Mouse (Mus musculus): Measurements from ENCODE around the gene Mamdc2. TPM values are rescaled to one million over a fixed set of nuclear protein-coding genes. Genes with fewer than 3 reads are reported as not detected.

The Mamdc2 gene
- not detected for polyA plus RNA-seq (2017; shearing (Covaris generic))

DNA sequence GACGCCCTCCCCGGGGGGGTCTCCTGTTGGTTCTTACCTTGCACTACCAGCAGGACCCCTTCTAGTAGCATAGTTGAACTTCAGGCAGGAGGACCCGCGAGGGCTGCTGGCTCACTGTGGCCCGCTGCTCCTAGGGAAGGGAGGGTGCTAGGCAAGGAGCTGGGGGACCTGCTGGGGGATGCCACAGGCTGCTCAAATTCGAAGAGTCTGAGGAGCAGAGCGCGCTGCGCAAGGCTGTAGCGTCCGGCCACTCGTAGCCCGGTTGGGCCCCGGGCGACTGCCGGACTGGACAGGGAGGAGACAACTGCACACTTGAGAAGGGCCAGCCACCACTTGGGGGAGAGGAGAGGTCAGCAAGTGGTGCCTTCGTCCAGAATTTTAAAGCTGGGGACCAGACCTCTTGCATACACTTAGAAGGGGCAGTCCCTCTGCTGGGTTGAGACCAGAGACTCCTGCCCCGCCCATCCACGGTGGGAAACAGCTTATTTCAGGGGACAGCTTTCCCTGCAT, at the start of gene Mamdc2:
TSS of gene Mamdc2 (minus strand) at position 455 of the 510 bp plus-strand sequence.

DNA sequence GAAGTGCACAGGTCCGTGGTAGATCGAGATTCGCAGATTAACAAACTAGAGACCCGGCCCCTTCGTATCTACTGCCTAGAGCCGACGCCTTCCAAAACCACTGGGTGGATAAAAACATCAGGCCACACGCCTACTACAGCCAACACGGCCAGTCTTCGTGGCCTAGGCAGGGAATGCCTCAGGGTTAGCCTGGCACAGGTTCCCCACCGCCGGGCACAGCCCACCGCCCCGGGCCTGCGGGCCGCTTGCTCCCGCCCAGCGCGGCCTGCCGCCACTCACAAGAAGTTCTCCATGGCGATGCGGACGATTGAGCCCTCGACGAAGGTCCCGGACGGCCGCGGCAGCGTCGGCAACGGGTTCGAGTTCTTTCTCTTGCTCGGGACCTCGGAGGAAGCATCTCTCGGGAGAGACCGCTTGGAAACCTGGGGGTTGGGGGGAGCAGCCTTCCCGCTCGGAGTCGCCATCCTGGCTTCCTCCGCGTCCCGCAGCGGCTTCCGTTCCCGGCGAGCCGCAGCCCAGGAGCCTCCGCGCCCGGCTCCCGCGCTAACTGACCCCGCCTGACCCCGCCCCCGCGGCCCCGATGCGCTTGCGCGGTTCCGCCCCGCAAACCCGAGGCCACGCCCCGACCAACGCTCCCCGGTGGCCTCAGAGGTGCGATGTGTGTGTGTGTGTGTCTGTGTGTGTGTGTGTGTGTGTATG, 174.7 kb downstream of the Mamdc2 start, which contains the start of gene Smc5:
TSS of gene Smc5 (minus strand) at position 543 of the 699 bp plus-strand sequence.

Other genes starting within 250 kb of the Mamdc2 start
- 46.6 TPM for gene Smc5, start 174.5 kb downstream of the Mamdc2 start, polyA plus RNA-seq (2017; shearing (Covaris generic))
- gene 1700028P14Rik, start 204.4 kb upstream of the Mamdc2 start, polyA plus RNA-seq (2017; shearing (Covaris generic)) = not detected
- 10.6 TPM for gene Ptar1, start 239.0 kb upstream of the Mamdc2 start, polyA plus RNA-seq (2017; shearing (Covaris generic))

Data from CD4-positive, CD25-positive, alpha-beta regulatory T cell, adult 9 weeks (primary cell).